Mouse (Mus musculus): ENCODE measurements around the gene Tmem29.
"Not testable (repeated sequence)": the region's sequence is repeated elsewhere in the genome, so short reads cannot be mapped to it uniquely, and the experiment has no call there.

The Tmem29 gene

DNA sequence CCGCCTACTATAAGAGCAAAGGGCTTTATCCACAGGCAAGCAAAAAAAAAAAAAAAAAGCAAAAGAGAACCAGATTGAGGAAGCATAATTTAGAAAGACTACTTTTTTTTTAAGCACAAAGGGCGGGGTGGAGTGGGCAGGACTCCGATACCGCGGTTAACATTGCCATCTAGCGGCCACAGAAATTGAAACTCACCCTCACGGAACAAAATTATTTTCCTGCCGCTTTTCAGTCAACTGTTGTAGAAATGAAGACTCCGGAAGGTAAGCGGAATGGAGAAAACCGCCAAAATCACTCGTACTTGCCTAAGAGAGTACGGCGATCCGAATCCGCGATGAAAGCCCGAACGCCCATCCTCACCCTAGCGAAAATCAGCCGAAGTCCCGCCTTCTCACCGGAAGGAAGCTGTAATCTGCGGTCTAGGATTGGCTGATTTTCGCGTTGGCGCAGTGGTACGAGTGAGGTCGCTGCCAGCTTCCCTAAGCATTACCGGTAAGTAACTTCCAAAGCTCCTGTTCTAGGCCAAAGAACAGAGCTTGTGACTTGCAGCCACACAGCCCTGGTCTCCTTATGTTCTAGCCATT is at the start of gene Tmem29:
Gene Tmem29 (minus strand): TSS at position 389 of the 585 bp plus-strand sequence.
- peak; percentile 97 for DNase-seq (ENCODE audit: low read depth, low spot score)

DNA sequence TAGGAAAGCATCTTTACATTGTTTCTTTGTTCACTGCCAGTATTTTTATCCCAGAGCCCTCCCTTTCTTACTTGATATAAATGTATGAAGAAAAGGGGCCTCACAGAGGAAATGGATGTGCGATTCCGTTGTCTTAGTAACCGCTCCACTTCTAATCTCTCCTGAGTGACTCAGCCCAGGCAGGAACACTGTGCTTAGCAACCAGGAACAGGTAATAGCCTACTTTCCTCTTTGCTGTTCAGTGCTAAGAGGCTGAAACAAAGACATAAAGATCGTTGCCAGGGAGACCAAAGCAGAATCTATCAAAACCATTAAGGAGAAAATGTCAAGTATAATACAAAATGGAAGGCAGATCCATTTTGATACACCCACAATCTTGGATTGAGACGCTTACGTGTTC is 49.7 kb upstream of the Tmem29 start:
- DNase-seq (ENCODE audit: low read depth, low spot score), result peak; percentile 80

- DNase-seq (ENCODE audit: low read depth, low spot score), result not testable (repeated sequence)
Measured at GRCm38 (mm10) chrX:150487811-150488210, 28.9 kb upstream of the Tmem29 start.

DNA sequence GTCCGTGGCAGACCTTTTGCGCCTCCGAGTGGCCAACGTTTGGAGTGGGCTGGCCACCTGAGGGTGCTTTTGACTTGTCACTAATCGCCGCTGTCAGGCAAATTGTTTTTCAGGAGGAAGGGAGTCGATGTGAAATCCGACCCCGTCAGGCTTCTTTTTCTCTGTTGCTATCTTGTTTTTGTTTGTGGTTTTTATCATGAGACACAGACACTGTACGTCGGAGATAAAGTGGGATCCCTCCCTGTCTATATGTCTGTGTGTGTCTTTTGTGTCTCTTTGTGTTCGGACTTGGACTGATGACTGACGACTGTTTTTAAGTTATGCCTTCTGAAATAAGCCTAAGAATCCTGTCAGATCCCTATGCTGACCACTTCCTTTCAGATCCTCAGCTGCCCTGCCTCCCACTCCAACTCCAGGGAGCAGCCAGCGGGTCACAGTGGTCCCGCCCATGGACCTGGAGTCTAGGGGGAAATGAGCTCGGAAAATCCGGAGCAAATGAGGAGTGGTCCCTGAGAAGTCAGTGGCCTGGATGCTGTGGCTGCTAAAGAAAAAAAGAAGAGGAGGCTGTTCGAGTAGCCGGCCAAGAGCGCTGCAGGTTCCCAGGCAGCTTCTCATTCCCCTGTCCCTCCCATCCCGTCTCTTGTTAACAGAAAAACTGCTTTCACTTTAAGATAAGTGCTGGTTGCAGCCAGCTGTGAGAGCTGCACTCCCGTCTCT is 27.5 kb upstream of the Tmem29 start:
- DNase-seq (ENCODE audit: low read depth, low spot score), result not testable (repeated sequence)

DNA sequence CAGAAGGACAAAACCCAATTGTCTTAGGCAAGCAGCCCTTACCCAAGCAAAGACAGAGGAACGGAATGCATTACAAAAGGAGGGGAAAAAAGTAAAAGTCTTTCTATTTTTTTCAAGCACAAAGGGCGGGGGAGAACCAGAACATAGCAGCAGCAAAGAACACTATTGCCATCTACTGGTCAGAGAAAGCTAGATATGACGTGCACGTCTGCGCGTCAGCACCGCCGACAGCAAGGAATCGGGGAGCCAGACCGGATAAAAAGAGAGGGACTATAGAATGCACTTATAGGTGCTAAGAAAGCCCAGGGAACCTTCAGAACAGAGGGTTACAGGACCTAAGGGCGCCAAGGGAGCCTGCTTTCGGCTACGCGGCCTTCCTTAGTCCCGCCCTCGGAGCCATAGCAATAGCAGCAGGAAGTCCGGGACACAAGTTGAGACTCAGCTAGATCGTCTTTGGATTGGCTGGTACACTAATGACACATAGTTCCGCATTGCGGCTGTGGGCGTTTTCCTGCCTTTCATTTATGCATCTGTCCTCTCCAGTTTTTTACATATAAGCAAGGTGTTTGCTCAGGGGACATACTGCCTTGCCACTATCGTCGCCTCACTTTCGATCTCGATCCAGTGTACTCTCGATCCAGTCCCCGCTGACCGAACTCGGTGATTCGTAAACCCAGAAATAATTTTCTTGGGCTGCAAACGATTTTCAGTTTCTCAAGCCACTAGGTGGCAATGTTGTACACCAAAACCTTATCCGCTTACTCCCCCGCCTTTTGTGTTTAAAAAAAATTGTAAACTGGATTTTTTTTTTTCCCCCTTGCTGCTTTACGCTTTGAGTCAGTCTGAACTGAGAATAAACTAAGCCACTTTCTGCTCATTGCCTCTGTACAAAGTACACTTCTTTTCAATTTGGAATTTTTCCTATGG is 19.2 kb upstream of the Tmem29 start:
- DNase-seq (ENCODE audit: low read depth, low spot score), result peak; percentile 97

DNA sequence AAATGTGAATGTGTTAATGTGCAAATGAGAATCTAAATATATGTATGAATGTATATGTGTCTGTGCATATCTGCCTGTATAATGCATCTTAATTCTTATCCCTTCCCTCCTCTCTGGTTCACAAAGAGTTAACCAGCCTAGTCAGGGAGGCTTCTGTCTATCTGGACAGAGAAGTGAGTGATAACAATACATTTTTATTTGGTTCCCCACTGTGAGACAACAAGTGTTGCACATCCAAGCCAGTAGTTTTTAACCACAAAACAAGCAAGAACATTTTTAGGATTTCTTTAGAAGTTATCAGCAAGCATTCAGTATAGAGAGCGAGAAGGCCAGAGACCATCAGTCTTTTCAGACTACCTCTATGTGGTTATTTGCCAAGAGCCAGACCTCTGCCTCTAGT is 12.5 kb upstream of the Tmem29 start:
- DNase-seq (ENCODE audit: low read depth, low spot score), result no peak

- DNase-seq (ENCODE audit: low read depth, low spot score), result no peak
Measured at GRCm38 (mm10) chrX:150468266-150468665, 9.3 kb upstream of the Tmem29 start.

GRCm38 (mm10) chrX:150466817-150467216 is 7.9 kb upstream of the Tmem29 start:
- DNase-seq (ENCODE audit: low read depth, low spot score), result not testable (repeated sequence)

- DNase-seq (ENCODE audit: low read depth, low spot score), result no peak
Measured at GRCm38 (mm10) chrX:150460143-150460542, 1.2 kb upstream of the Tmem29 start.

GRCm38 (mm10) chrX:150459411-150459927 is 515 bp upstream of the Tmem29 start:
- DNase-seq (ENCODE audit: low read depth, low spot score), result peak; percentile 27

- DNase-seq (ENCODE audit: low read depth, low spot score), result peak; percentile 33
Measured at GRCm38 (mm10) chrX:150458136-150458535, 818 bp downstream of the Tmem29 start.

DNA sequence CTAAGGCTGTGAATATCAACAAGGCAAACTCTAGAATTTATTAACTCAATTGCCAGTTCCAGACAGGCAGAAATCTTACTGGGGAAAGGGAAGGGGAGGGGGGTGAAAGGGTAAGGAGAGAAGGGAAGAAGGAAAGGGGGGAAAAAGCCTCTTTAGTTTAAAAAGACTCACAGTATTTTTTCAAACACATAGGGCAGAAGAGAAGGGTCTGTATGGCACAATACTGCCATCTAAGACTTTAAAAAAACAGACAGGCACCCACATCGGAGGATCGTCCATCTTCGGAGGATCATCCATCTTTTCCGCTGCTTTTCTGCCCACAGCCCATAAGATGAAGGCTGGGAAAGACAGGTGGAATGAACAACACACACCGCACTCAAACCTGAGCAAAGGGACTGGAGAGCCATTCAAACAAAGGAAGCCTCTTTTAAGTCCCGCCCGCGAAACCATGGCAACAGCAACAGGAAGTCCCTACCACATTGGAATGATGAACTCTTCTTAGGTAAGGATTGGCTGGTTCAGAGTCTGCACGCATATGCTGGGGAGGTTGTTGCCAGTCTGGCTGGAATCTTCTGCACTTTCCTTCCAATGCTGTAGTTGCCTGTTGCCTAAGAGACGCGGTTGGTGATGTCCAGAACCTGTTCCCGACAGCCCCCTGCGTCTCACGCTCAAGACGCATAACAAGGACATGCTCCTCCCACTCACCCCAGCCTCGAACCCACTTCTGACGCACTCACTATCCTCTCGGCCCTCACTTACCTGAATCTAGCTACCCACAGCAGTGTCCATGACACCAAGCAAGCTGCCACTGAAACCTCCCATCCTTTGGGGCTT is 18.2 kb downstream of the Tmem29 start:
- peak; percentile 95 for DNase-seq (ENCODE audit: low read depth, low spot score)

DNA sequence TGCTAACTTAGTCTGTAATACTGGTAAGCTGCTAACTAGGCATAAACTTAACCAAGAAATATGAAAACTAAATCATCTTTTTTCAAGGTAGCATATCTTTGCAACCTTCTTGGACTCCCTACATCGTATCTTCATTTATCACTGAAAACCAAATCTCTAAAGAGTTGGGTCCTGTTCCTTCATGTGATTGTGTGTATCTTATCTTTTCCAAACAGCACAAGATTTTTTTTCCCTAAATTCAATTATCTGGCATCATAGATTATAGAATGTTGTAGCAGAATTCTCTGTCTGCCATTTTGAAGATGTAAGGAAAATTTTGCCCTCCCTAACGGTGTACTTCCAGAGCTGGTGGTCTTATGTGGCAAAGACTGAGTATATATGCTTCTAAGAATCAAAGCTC is 22.6 kb downstream of the Tmem29 start:
- no peak for DNase-seq (ENCODE audit: low read depth, low spot score)

- no peak for DNase-seq (ENCODE audit: low read depth, low spot score)
Measured at GRCm38 (mm10) chrX:150435367-150435766, 23.6 kb downstream of the Tmem29 start.

- DNase-seq (ENCODE audit: low read depth, low spot score), result no peak
Measured at GRCm38 (mm10) chrX:150413505-150413904, 45.4 kb downstream of the Tmem29 start.
